Mouse (Mus musculus): ENCODE measurements around the gene Spo11. TPM values are rescaled to one million over a fixed set of nuclear protein-coding genes. Genes with fewer than 3 reads are reported as not detected.
A peak's percentile ranks its signal among the peaks of the same experiment; 100 is the strongest.

Spo11 gene
- total and polyA plus RNA-seq, 2 experiments from 2014 or later: 0.18 TPM; not detected in 1

DNA sequence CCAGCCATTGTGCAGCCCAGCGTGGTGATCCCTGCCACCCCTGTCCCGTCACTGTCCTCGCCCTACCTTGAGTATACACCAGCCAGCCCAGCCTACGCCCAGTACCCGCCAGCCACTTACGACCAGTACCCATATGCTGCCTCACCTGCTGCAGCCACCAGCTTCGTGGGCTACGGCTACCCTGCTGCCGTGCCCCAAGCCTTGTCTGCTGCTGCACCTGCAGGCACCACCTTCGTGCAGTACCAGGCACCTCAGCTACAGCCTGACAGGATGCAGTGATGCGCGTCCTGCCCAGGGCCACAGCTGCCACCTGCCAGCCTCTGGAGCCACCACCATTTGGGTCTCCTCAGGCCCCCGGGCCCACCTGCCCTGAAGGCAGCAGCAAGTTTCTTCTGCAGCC is 56.0 kb downstream of the Spo11 start:
- ATAC-seq (ENCODE audit: insufficient read depth, low read depth) (no peak), DNase-seq (ENCODE audit: low spot score) (no peak)
- Histone ChIP-seq H3K27me3 (ENCODE audit: control insufficient read depth, insufficient read depth, low read length) (no peaks in the 10 kb centered on the region), H3K9ac (replicated peaks; ENCODE audit: low read depth, low read length) (no peak overlapping the region), H3K4me3 (ENCODE audit: low read depth, low read length) (no peak overlapping the region), H3K9me3 (replicated peaks; ENCODE audit: control insufficient read depth, low read length) (no peaks in the 10 kb centered on the region), H3K36me3 (replicated peaks; ENCODE audit: control insufficient read depth, insufficient read depth, low read length) (peaks cover 70% of the 10 kb centered on the region), H3K27ac (ENCODE audit: low read depth) (no peak overlapping the region), H3K4me1 (ENCODE audit: control insufficient read depth, insufficient read depth) (peaks cover 23% of the 10 kb centered on the region; the same call in 1 of the 2 replicates), H3K4me2 (ENCODE audit: low read depth, low read length) (no peak overlapping the region)
- TF ChIP-seq CTCF (IDR thresholded peaks at IDR 0.05; ENCODE audit: low read depth) (no peak), EP300 (IDR thresholded peaks at IDR 0.05; ENCODE audit: low read depth) (no peak)
- WGBS: 84% methylated on average over 13 of the region's 13 CpGs

DNA sequence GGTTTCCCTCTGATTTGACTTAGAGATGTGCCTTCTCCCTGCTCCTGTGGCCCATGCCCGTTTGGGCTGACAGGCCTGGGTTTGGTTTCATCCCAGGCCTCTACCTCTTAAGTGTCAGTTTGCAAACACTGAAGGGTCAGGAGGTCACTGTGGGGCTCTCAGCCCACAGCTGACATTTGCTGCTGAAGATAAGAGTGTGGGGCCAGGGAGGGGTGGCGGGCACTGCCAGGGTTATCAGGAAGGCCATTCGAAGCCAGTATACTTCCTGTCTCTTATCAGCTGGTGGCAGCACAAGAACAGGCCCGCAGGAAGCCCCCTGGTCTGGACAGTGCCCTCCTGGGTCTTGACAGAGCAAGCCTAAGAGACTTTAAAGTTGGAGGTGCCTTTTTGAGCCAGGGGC is 57.5 kb downstream of the Spo11 start:
- no peak for TF ChIP-seq EP300 (IDR thresholded peaks at IDR 0.05; ENCODE audit: low read depth)
- TF ChIP-seq CTCF (IDR thresholded peaks at IDR 0.05; ENCODE audit: low read depth): no peak
- H3K4me2 ChIP-seq (ENCODE audit: low read depth, low read length): no peak overlapping the region
- H3K9me3 ChIP-seq (replicated peaks; ENCODE audit: control insufficient read depth, low read length): no peaks in the 10 kb centered on the region
- H3K4me1 ChIP-seq (ENCODE audit: control insufficient read depth, insufficient read depth): peaks cover 11% of the 10 kb centered on the region; the same call in 1 of the 2 replicates
- H3K27me3 ChIP-seq (ENCODE audit: control insufficient read depth, insufficient read depth, low read length): no peaks in the 10 kb centered on the region
- peaks cover 55% of the 10 kb centered on the region for H3K36me3 ChIP-seq (replicated peaks; ENCODE audit: control insufficient read depth, insufficient read depth, low read length)
- ATAC-seq (ENCODE audit: insufficient read depth, low read depth) (no peak), DNase-seq (ENCODE audit: low spot score) (no peak)
- no peak overlapping the region for H3K4me3 ChIP-seq (ENCODE audit: low read depth, low read length)
- WGBS: 19% methylated on average over 4 of the region's 4 CpGs
- no peak overlapping the region; the same call in 1 of the 2 replicates for H3K9ac ChIP-seq (replicated peaks; ENCODE audit: low read depth, low read length)
- H3K27ac ChIP-seq (ENCODE audit: low read depth): peak overlapping the region; percentile 30; the same call in 1 of the 2 replicates

DNA sequence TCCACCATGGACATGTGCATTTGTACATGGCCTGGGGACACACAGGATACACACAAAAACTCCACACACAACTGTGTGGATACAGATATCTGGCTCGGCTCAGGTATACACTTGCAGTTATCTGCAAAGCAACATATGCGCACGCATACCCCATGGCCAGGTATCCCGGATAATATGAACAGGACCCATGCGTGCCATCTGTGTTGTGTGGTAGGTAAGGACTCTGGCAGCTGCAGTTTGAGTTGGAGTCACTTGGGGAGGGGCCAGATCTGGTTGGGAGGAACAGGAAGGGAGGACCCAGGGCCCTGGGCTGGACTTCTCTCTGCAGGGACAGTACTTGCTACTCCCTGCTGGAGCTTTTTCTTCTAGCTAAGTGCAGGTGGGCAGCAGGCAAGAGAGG is 58.2 kb downstream of the Spo11 start:
- 81% methylated on average over 5 of the region's 5 CpGs for WGBS
- peaks cover 49% of the 10 kb centered on the region for H3K36me3 ChIP-seq (replicated peaks; ENCODE audit: control insufficient read depth, insufficient read depth, low read length)
- DNase-seq (ENCODE audit: low spot score): no peak
- H3K27me3 ChIP-seq (ENCODE audit: control insufficient read depth, insufficient read depth, low read length): no peaks in the 10 kb centered on the region
- no peak for ATAC-seq (ENCODE audit: insufficient read depth, low read depth)
- no peak for TF ChIP-seq EP300 (IDR thresholded peaks at IDR 0.05; ENCODE audit: low read depth)
- H3K4me3 ChIP-seq (ENCODE audit: low read depth, low read length): no peak overlapping the region
- H3K9me3 ChIP-seq (replicated peaks; ENCODE audit: control insufficient read depth, low read length): no peaks in the 10 kb centered on the region
- no peak overlapping the region for H3K9ac ChIP-seq (replicated peaks; ENCODE audit: low read depth, low read length)
- no peak overlapping the region for H3K4me2 ChIP-seq (ENCODE audit: low read depth, low read length)
- H3K4me1 ChIP-seq (ENCODE audit: control insufficient read depth, insufficient read depth): peaks cover 8% of the 10 kb centered on the region; the same call in 1 of the 2 replicates
- H3K27ac ChIP-seq (ENCODE audit: low read depth): peak overlapping the region; percentile 30; the same call in 1 of the 2 replicates

DNA sequence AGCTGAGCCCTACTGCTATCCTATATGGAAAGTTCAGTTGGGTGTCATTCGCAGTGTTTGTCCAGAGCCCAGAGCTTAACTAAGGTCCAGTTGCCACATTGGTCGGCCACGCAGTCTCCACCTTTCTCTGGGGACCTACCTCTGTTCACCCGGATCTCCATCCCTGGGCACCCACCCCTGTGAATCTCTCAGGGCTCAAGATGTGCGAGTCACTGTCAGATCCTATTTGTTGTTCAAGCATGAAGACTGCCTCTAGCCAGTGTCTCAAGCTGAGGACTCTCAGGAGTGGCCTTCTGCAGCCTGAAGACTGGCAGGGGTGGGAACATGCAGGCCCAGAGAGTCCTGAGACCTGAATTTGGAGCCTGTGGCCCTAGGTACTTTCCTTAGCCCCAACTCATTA is 58.6 kb downstream of the Spo11 start:
- Histone ChIP-seq H3K9ac (replicated peaks; ENCODE audit: low read depth, low read length) (no peak overlapping the region), H3K36me3 (replicated peaks; ENCODE audit: control insufficient read depth, insufficient read depth, low read length) (peaks cover 46% of the 10 kb centered on the region), H3K4me3 (ENCODE audit: low read depth, low read length) (no peak overlapping the region), H3K4me2 (ENCODE audit: low read depth, low read length) (no peak overlapping the region), H3K9me3 (replicated peaks; ENCODE audit: control insufficient read depth, low read length) (no peaks in the 10 kb centered on the region), H3K27ac (ENCODE audit: low read depth) (no peak overlapping the region), H3K4me1 (ENCODE audit: control insufficient read depth, insufficient read depth) (0 out of 2 replicates have a peak, but pooled peaks cover 4% of the 10 kb centered on the region), H3K27me3 (ENCODE audit: control insufficient read depth, insufficient read depth, low read length) (no peaks in the 10 kb centered on the region)
- no peak for DNase-seq (ENCODE audit: low spot score)
- no peak for ATAC-seq (ENCODE audit: insufficient read depth, low read depth)
- no peak for TF ChIP-seq CTCF (IDR thresholded peaks at IDR 0.05; ENCODE audit: low read depth)
- TF ChIP-seq EP300 (IDR thresholded peaks at IDR 0.05; ENCODE audit: low read depth): no peak
- 85% methylated on average over 5 of the region's 5 CpGs for WGBS

DNA sequence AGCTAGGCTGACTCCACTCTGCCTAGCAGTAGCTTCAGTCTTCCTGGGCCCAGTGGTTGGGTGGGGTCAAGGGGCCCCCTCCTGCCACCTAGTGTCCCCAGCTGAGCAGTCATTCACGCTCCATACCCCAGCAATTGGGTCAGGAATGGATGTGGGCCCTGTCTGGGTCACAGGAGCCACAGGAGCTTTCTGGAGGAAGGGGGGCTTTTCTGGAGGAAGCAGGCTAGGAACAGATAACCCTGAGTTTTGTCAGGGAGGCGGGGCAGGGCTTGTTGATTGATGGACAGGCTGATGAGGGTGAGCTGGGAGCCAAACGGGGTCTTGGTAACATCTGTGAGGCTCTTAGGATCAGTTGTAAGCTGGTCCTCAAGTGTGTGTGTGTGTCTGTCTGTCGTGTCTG is 59.1 kb downstream of the Spo11 start:
- ATAC-seq (ENCODE audit: insufficient read depth, low read depth): no peak
- H3K9ac ChIP-seq (replicated peaks; ENCODE audit: low read depth, low read length): no peak overlapping the region
- no peak overlapping the region for H3K27ac ChIP-seq (ENCODE audit: low read depth)
- no peaks in the 10 kb centered on the region for H3K27me3 ChIP-seq (ENCODE audit: control insufficient read depth, insufficient read depth, low read length)
- no peak for TF ChIP-seq CTCF (IDR thresholded peaks at IDR 0.05; ENCODE audit: low read depth)
- no peak for TF ChIP-seq EP300 (IDR thresholded peaks at IDR 0.05; ENCODE audit: low read depth)
- no peaks in the 10 kb centered on the region for H3K9me3 ChIP-seq (replicated peaks; ENCODE audit: control insufficient read depth, low read length)
- H3K4me1 ChIP-seq (ENCODE audit: control insufficient read depth, insufficient read depth): 0 out of 2 replicates have a peak, but pooled peaks cover 3% of the 10 kb centered on the region
- 68% methylated on average over 4 of the region's 4 CpGs for WGBS
- H3K4me3 ChIP-seq (ENCODE audit: low read depth, low read length): no peak overlapping the region
- no peak for DNase-seq (ENCODE audit: low spot score)
- no peak overlapping the region for H3K4me2 ChIP-seq (ENCODE audit: low read depth, low read length)
- H3K36me3 ChIP-seq (replicated peaks; ENCODE audit: control insufficient read depth, insufficient read depth, low read length): peaks cover 41% of the 10 kb centered on the region

DNA sequence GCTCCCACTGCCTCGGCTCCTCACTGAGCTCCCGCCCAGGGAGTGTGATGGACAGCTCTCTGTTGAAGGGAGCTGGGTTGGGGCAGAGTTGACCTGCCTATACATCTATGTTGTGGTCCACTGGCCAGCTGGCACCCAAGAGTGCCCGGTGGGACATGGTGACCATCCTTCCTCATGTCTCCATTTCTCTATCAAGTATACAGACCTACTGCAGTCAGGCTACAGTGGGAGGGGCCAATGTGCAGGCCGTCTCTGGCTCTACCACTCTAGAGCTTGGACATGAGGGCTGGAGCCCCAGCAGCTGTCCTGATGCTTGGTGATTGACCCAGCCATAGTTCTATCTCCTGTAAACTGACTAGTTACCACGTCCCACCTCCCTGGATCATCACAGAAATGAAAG is 59.8 kb downstream of the Spo11 start:
- no peaks in the 10 kb centered on the region for H3K27me3 ChIP-seq (ENCODE audit: control insufficient read depth, insufficient read depth, low read length)
- ATAC-seq (ENCODE audit: insufficient read depth, low read depth) (no peak), DNase-seq (ENCODE audit: low spot score) (no peak)
- H3K27ac ChIP-seq (ENCODE audit: low read depth): 0 out of 2 replicates have a peak overlapping the region, but pooled peaks have one; percentile 23
- WGBS: 73% methylated on average over 5 of the region's 5 CpGs
- no peak for TF ChIP-seq CTCF (IDR thresholded peaks at IDR 0.05; ENCODE audit: low read depth)
- no peak for TF ChIP-seq EP300 (IDR thresholded peaks at IDR 0.05; ENCODE audit: low read depth)
- H3K4me1 ChIP-seq (ENCODE audit: control insufficient read depth, insufficient read depth): 0 out of 2 replicates have a peak, but pooled peaks cover 3% of the 10 kb centered on the region
- H3K9me3 ChIP-seq (replicated peaks; ENCODE audit: control insufficient read depth, low read length): no peaks in the 10 kb centered on the region
- no peak overlapping the region for H3K4me2 ChIP-seq (ENCODE audit: low read depth, low read length)
- H3K36me3 ChIP-seq (replicated peaks; ENCODE audit: control insufficient read depth, insufficient read depth, low read length): peaks cover 35% of the 10 kb centered on the region
- H3K4me3 ChIP-seq (ENCODE audit: low read depth, low read length): no peak overlapping the region
- no peak overlapping the region for H3K9ac ChIP-seq (replicated peaks; ENCODE audit: low read depth, low read length)
